Mouse (Mus musculus) limb, embryonic 10.5 days (tissue): ENCODE measurements around the gene Rab37. TPM values are rescaled to one million over a fixed set of nuclear protein-coding genes. Genes with fewer than 3 reads are reported as not detected.

Experiments
- DNase-seq: peaks from one replicate; pipeline ENCODE4 v3.0.0-alpha.2; 2017; ENCODE audit warnings: low spot score
- H3K27ac ChIP-seq: fragments of 300-500 bp; sonication (generic); 2 replicates; pipeline ENCODE4 v1.5.1; 2016; ENCODE audit warnings: mild to moderate bottlenecking
- H3K27me3 ChIP-seq: fragments of 300-500 bp; sonication (generic); 2 replicates; pipeline ENCODE4 v1.6.1; 2016; ENCODE audit warnings: low read depth, mild to moderate bottlenecking; ENCODE audit not compliant: poor library complexity, severe bottlenecking
- H3K36me3 ChIP-seq: fragments of 300-500 bp; sonication (generic); 2 replicates; pipeline ENCODE4 v1.6.1; 2016; ENCODE audit warnings: mild to moderate bottlenecking, moderate library complexity
- H3K4me1 ChIP-seq: fragments of 300-500 bp; sonication (generic); 2 replicates; pipeline ENCODE4 v1.6.1; 2016
- H3K4me3 ChIP-seq: fragments of 300-500 bp; sonication (generic); 2 replicates; pipeline ENCODE4 v1.5.1; 2016; ENCODE audit warnings: mild to moderate bottlenecking, moderate library complexity
- H3K9me3 ChIP-seq: fragments of 300-500 bp; sonication (generic); replicated peaks from 2 replicates; pipeline ENCODE4 v1.6.1; 2016; ENCODE audit warnings: mild to moderate bottlenecking
- WGBS: fragments of 180-500 bp; shearing (Covaris S2); methylation state at CpG from one replicate; pipeline ENCODE4 v1.1.7; 2016; 5-methylcytosine and 5-hydroxymethylcytosine counted together
- polyA plus RNA-seq: library from polyadenylated mRNA; unstranded; fragments of >200 nt; fragmentation: Nextera tagmentation; extraction: Ambion mirVana; gene quantifications from 2 replicates; pipeline ENCODE4 v1.2.1, GENCODE M21; 2016

The Rab37 gene
- polyA plus RNA-seq: 0.95 and 1.8 TPM in 2 replicates

GRCm38 (mm10) chr11:115091362-115091901, at the start of gene Rab37:
Rab37 (plus strand) TSS chr11:115091431.
- Histone ChIP-seq H3K4me1 (peaks cover 11% of the 10 kb centered on the region), H3K4me3 (peak within 1 kb of the TSS; percentile 38), H3K9me3 (no peaks in the 10 kb centered on the region; the same call in 1 of the 2 replicates), H3K36me3 (no peaks in the 10 kb centered on the region), H3K27ac (no peak within 1 kb of the TSS; the same call in 1 of the 2 replicates), H3K27me3 (peaks cover 37% of the 10 kb centered on the region)
- 4% methylated on average over 36 of the region's 36 CpGs for WGBS
- peak; percentile 75 for DNase-seq

DNA sequence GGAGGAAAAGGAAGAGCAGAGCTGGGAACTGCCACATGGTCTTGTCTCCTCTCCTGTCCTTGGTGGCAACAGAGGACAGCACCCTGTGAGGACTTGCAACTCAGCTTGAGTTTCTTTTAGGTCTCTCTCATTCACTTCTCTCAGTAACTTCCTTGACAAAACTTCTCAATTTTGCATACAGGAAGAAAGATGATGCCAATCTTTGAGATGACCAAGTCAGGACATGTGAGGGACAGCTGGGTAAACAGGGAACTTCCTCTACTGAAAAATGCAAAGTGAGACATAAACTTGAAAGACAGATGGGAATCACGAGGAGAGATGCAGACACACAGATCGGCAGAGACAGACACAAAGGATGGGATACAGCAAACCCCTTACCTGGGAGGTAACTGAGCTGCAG, 43.0 kb upstream of the Rab37 start, which contains the start of gene Cd300ld3:
Cd300ld3 (minus strand) TSS at position 151 of the 400 bp plus-strand sequence.
- no peak for DNase-seq
- no peaks in the 10 kb centered on the region for H3K4me1 ChIP-seq
- H3K27ac ChIP-seq: no peak within 1 kb of the TSS
- no peak within 1 kb of the TSS for H3K4me3 ChIP-seq
- H3K9me3 ChIP-seq: no peaks in the 10 kb centered on the region
- H3K36me3 ChIP-seq: no peaks in the 10 kb centered on the region
- no peaks in the 10 kb centered on the region for H3K27me3 ChIP-seq
- 87% methylated on average over 2 of the region's 2 CpGs for whole genome bisulfite sequencing

GRCm38 (mm10) chr11:115049282-115049895, 41.8 kb upstream of the Rab37 start:
- Histone ChIP-seq H3K27ac (no peak overlapping the region), H3K27me3 (no peaks in the 10 kb centered on the region), H3K4me3 (no peak overlapping the region), H3K9me3 (no peaks in the 10 kb centered on the region), H3K4me1 (no peaks in the 10 kb centered on the region), H3K36me3 (no peaks in the 10 kb centered on the region)
- WGBS: 44% methylated on average over 3 of the region's 3 CpGs
- DNase-seq: no peak

GRCm38 (mm10) chr11:115052206-115052605, 39.0 kb upstream of the Rab37 start:
- no peaks in the 10 kb centered on the region for H3K9me3 ChIP-seq
- no peaks in the 10 kb centered on the region for H3K4me1 ChIP-seq
- no peaks in the 10 kb centered on the region for H3K27me3 ChIP-seq
- peak; percentile 79 for DNase-seq
- H3K36me3 ChIP-seq: no peaks in the 10 kb centered on the region
- no peak overlapping the region for H3K27ac ChIP-seq
- H3K4me3 ChIP-seq: no peak overlapping the region
- 3% methylated on average over 9 of the region's 9 CpGs for WGBS

GRCm38 (mm10) chr11:115052991-115053390, 38.2 kb upstream of the Rab37 start:
- DNase-seq: no peak
- H3K27ac ChIP-seq: no peak overlapping the region
- no peaks in the 10 kb centered on the region for H3K4me1 ChIP-seq
- WGBS: 91% methylated on average over 1 of the region's 1 CpGs
- H3K4me3 ChIP-seq: no peak overlapping the region
- H3K36me3 ChIP-seq: no peaks in the 10 kb centered on the region
- no peaks in the 10 kb centered on the region for H3K27me3 ChIP-seq
- H3K9me3 ChIP-seq: no peaks in the 10 kb centered on the region

DNA sequence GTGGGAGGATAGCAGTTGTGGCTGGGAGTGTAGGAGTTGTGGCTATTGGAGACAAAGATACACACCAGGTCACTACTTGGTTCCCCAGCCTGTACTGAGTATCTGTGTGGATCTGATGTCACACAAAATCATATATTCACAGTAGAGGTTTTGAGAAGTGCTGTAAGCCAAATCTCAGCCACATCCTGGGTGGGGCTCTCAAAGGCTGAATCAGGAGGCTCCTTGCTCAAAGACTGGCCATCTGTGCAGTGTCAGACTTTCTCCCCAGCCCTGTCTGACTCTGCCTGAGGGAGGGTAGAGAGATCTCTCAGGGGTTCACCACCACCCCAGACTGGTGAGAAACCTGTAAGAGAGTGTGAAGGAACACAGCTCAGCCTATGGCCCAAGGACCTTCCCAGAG, 36.7 kb upstream of the Rab37 start:
- no peaks in the 10 kb centered on the region for H3K27me3 ChIP-seq
- DNase-seq: no peak
- H3K4me3 ChIP-seq: no peak overlapping the region
- no peaks in the 10 kb centered on the region for H3K9me3 ChIP-seq
- no peaks in the 10 kb centered on the region for H3K36me3 ChIP-seq
- H3K27ac ChIP-seq: no peak overlapping the region
- no peaks in the 10 kb centered on the region for H3K4me1 ChIP-seq

- Histone ChIP-seq H3K4me3 (no peak overlapping the region), H3K9me3 (no peaks in the 10 kb centered on the region), H3K27me3 (no peaks in the 10 kb centered on the region), H3K36me3 (no peaks in the 10 kb centered on the region), H3K27ac (no peak overlapping the region), H3K4me1 (peaks cover 3% of the 10 kb centered on the region; the same call in 1 of the 2 replicates)
- no peak for DNase-seq
- 85% methylated on average over 4 of the region's 4 CpGs for WGBS
These were observed 32.5 kb upstream of the Rab37 start for GRCm38 (mm10) chr11:115058701-115059100.

- H3K27me3 ChIP-seq: no peaks in the 10 kb centered on the region
- H3K4me3 ChIP-seq: no peak overlapping the region
- peaks cover 3% of the 10 kb centered on the region; the same call in 1 of the 2 replicates for H3K4me1 ChIP-seq
- 87% methylated on average over 2 of the region's 2 CpGs for WGBS
- no peaks in the 10 kb centered on the region for H3K36me3 ChIP-seq
- H3K27ac ChIP-seq: no peak overlapping the region
- no peak for DNase-seq
- no peaks in the 10 kb centered on the region for H3K9me3 ChIP-seq
These were observed 31.4 kb upstream of the Rab37 start for GRCm38 (mm10) chr11:115059797-115060196.

GRCm38 (mm10) chr11:115062077-115062476, 29.2 kb upstream of the Rab37 start, which contains the start of gene Cd300e:
Cd300e (minus strand) TSS chr11:115062177.
- 63% methylated on average over 5 of the region's 5 CpGs for WGBS
- peaks cover 3% of the 10 kb centered on the region; the same call in 1 of the 2 replicates for H3K4me1 ChIP-seq
- no peak within 1 kb of the TSS for H3K4me3 ChIP-seq
- no peaks in the 10 kb centered on the region for H3K9me3 ChIP-seq
- no peaks in the 10 kb centered on the region for H3K27me3 ChIP-seq
- H3K27ac ChIP-seq: no peak within 1 kb of the TSS
- H3K36me3 ChIP-seq: no peaks in the 10 kb centered on the region
- no peak for DNase-seq

- no peaks in the 10 kb centered on the region for H3K36me3 ChIP-seq
- WGBS: 73% methylated on average over 6 of the region's 6 CpGs
- peaks cover 12% of the 10 kb centered on the region for H3K4me1 ChIP-seq
- H3K4me3 ChIP-seq: no peak overlapping the region
- H3K9me3 ChIP-seq: no peaks in the 10 kb centered on the region
- DNase-seq: no peak
- no peak overlapping the region for H3K27ac ChIP-seq
- no peaks in the 10 kb centered on the region for H3K27me3 ChIP-seq
These were observed 24.5 kb upstream of the Rab37 start for GRCm38 (mm10) chr11:115066768-115067167.

- H3K27ac ChIP-seq: peak overlapping the region; percentile 19; the same call in 1 of the 2 replicates
- no peak for DNase-seq
These were observed 20.1 kb upstream of the Rab37 start for GRCm38 (mm10) chr11:115071015-115071551.

GRCm38 (mm10) chr11:115071631-115072294, 19.5 kb upstream of the Rab37 start:
- Histone ChIP-seq H3K27me3 (no peaks in the 10 kb centered on the region), H3K27ac (no peak overlapping the region), H3K36me3 (no peaks in the 10 kb centered on the region), H3K9me3 (no peaks in the 10 kb centered on the region), H3K4me3 (peak overlapping the region; percentile 10; the same call in 1 of the 2 replicates), H3K4me1 (peaks cover 19% of the 10 kb centered on the region)
- peak; percentile 43 for DNase-seq
- WGBS: 34% methylated on average over 14 of the region's 14 CpGs

More at GRCm38 (mm10) chr11:115071015-115071551, 20.1 kb upstream of the Rab37 start:
- 21% methylated on average over 9 of the region's 9 CpGs for WGBS
- Histone ChIP-seq H3K4me1 (peaks cover 19% of the 10 kb centered on the region), H3K4me3 (0 out of 2 replicates have a peak overlapping the region, but pooled peaks have one; percentile 10), H3K27me3 (no peaks in the 10 kb centered on the region), H3K36me3 (no peaks in the 10 kb centered on the region), H3K9me3 (no peaks in the 10 kb centered on the region)

DNA sequence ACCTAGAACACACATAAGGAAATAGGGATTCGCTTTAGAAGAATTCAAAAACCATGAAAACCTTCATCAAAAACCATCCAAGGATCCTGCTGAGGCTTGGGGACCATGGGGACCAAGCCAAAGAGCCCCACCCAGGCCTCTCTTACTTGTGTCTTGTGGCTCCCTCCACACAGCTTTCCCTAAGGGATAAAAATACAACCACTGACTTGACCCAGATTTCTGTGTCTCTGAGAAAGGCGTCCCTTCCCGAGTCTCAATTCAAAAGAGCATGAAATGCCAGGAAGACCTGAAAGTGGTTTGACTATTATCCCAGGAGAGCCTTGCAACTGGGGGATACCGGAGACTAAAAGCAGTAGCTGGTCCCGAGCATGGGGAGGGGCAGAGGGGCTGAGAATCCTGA, 18.2 kb upstream of the Rab37 start:
- H3K4me1 ChIP-seq: peaks cover 19% of the 10 kb centered on the region
- no peaks in the 10 kb centered on the region for H3K27me3 ChIP-seq
- no peak overlapping the region for H3K27ac ChIP-seq
- no peak overlapping the region for H3K4me3 ChIP-seq
- WGBS: 73% methylated on average over 5 of the region's 5 CpGs
- H3K9me3 ChIP-seq: no peaks in the 10 kb centered on the region
- no peak for DNase-seq
- no peaks in the 10 kb centered on the region for H3K36me3 ChIP-seq
